Mouse (Mus musculus): ENCODE results near the gene Wdr73. TPM values are rescaled to one million over a fixed set of nuclear protein-coding genes. Genes with fewer than 3 reads are reported as not detected.

Gene Wdr73
- polyA plus RNA-seq, 2 experiments, result 22.6 to 23.1 TPM

GRCm38 (mm10) chr7:80894196-80894595 is 6.9 kb downstream of the Wdr73 start:
- no peak for TF ChIP-seq POLR2A (IDR thresholded peaks at IDR 0.05; ENCODE audit: borderline replicate concordance, extremely low read depth, insufficient read depth, insufficient read length)

DNA sequence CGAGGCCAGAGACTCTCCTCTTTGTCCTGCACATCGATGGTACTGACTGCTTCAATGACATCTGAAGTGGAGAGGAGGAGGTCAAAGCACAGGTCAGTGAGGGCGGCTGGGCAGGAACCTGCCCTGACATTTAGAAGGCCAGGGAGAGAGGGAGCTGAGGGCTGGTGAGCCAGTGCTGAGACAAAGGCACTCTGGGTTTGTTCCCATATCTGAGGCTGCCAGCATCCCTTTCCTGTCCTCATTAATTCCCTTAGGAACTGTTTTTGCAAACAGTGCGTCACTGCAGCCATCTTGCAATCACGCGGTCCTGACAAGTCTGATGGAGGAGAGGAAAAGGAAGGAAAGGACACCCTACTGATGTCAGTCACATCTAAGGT is 7.3 kb downstream of the Wdr73 start:
- H3K9ac ChIP-seq (ENCODE audit: low read depth, low read length, severe bottlenecking), result no peak overlapping the region
- H3K9me3 ChIP-seq (ENCODE audit: control insufficient read depth, low read length), result no peaks in the 10 kb centered on the region
- H3K4me1 ChIP-seq (ENCODE audit: control insufficient read depth, insufficient read depth, low read length), result peaks cover 10% of the 10 kb centered on the region
- DNase-seq (ENCODE audit: low spot score) (no peak), ATAC-seq (ENCODE audit: low FRiP score, low read depth) (no peak)
- no peak for TF ChIP-seq POLR2A (IDR thresholded peaks at IDR 0.05; ENCODE audit: borderline replicate concordance, extremely low read depth, insufficient read depth, insufficient read length)
- 84% methylated on average over 6 of the region's 6 CpGs for WGBS
- no peak overlapping the region for H3K4me3 ChIP-seq (replicated peaks; ENCODE audit: low read length)
- no peak overlapping the region for H3K4me2 ChIP-seq (replicated peaks; ENCODE audit: low read depth, low read length, severe bottlenecking)
- no peak overlapping the region for H3K27ac ChIP-seq (replicated peaks; ENCODE audit: low read depth, low read length)
- peaks cover 67% of the 10 kb centered on the region for H3K36me3 ChIP-seq (ENCODE audit: control insufficient read depth, insufficient read depth, low read length)
- no peaks in the 10 kb centered on the region for H3K27me3 ChIP-seq (ENCODE audit: control insufficient read depth, insufficient read depth, low read length)

More at GRCm38 (mm10) chr7:80894196-80894595, 6.9 kb downstream of the Wdr73 start:
- Histone ChIP-seq H3K4me2 (replicated peaks; ENCODE audit: low read depth, low read length, severe bottlenecking) (no peak overlapping the region), H3K27me3 (ENCODE audit: control insufficient read depth, insufficient read depth, low read length) (no peaks in the 10 kb centered on the region), H3K27ac (replicated peaks; ENCODE audit: low read depth, low read length) (no peak overlapping the region), H3K4me1 (ENCODE audit: control insufficient read depth, insufficient read depth, low read length) (peaks cover 6% of the 10 kb centered on the region), H3K4me3 (replicated peaks; ENCODE audit: low read length) (no peak overlapping the region), H3K9me3 (ENCODE audit: control insufficient read depth, low read length) (no peaks in the 10 kb centered on the region), H3K9ac (ENCODE audit: low read depth, low read length, severe bottlenecking) (no peak overlapping the region), H3K36me3 (ENCODE audit: control insufficient read depth, insufficient read depth, low read length) (peaks cover 67% of the 10 kb centered on the region)
- 84% methylated on average over 7 of the region's 7 CpGs for WGBS
- DNase-seq (ENCODE audit: low spot score) (no peak), ATAC-seq (ENCODE audit: low FRiP score, low read depth) (no peak)

DNA sequence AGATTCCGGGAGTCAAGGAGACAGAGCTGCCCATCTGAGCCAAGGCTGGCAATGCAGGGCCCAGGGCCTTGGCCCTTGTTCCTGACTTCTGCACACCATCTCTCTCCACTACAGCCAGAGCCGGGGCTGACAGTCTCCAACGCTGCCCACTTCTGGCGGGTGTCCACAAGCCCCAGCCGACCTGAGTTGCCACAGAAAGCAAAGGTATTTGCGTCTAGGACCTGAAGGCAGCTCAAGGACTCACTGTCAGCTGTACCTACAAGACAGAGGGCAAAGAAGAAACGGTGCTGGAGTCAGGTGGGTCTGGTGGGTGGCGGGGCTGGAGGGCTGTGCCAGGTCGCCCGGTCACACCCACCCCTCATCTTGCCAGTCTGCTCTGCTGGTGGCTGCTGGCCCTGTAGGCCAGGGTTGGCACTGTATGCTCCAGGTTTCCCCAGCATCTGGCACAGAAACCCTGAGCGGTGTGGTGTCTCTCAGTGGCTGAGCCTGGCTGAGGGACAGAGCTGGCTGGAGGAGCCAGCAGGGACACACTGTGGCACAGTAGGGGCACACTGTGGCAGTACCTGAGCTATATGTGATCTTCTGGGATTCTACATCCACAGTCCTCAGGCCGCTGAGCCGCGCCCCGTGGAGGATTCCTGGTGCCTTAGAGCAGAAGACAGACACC is 7.8 kb downstream of the Wdr73 start:
- no peak overlapping the region for H3K4me3 ChIP-seq (replicated peaks; ENCODE audit: low read length)
- H3K4me1 ChIP-seq (ENCODE audit: control insufficient read depth, insufficient read depth, low read length), result peaks cover 12% of the 10 kb centered on the region
- peaks cover 67% of the 10 kb centered on the region for H3K36me3 ChIP-seq (ENCODE audit: control insufficient read depth, insufficient read depth, low read length)
- WGBS, result 94% methylated on average over 15 of the region's 15 CpGs
- H3K4me2 ChIP-seq (replicated peaks; ENCODE audit: low read depth, low read length, severe bottlenecking), result no peak overlapping the region
- no peak for TF ChIP-seq POLR2A (IDR thresholded peaks at IDR 0.05; ENCODE audit: borderline replicate concordance, extremely low read depth, insufficient read depth, insufficient read length)
- DNase-seq (ENCODE audit: low spot score) (no peak), ATAC-seq (ENCODE audit: low FRiP score, low read depth) (no peak)
- H3K9ac ChIP-seq (ENCODE audit: low read depth, low read length, severe bottlenecking), result no peak overlapping the region
- no peaks in the 10 kb centered on the region for H3K9me3 ChIP-seq (ENCODE audit: control insufficient read depth, low read length)
- H3K27ac ChIP-seq (replicated peaks; ENCODE audit: low read depth, low read length), result no peak overlapping the region
- no peaks in the 10 kb centered on the region for H3K27me3 ChIP-seq (ENCODE audit: control insufficient read depth, insufficient read depth, low read length)

DNA sequence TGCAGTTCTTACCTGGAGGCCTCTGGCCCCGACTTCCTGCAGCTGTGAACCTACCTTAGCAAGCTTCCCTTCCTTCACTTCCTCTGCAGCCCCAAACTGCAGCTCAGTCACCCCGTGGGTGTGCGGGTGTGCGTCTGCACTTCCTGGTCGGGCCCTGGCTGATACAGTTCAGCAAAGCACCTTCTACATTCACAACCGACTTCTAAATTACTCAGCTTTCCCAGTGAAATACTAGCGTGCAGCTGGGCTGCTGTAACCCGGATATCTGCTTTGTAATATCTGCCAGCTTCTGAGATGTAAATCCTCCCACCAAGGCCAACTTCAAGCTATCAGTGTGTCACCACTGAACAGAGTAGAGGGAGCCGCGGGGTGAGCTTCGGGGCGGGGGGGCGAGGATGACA is 11.2 kb downstream of the Wdr73 start:
- Histone ChIP-seq H3K9me3 (ENCODE audit: control insufficient read depth, low read length) (no peaks in the 10 kb centered on the region), H3K4me2 (replicated peaks; ENCODE audit: low read depth, low read length, severe bottlenecking) (no peak overlapping the region), H3K9ac (ENCODE audit: low read depth, low read length, severe bottlenecking) (peak overlapping the region; percentile 29; the same call in 1 of the 2 replicates), H3K4me3 (replicated peaks; ENCODE audit: low read length) (no peak overlapping the region), H3K4me1 (ENCODE audit: control insufficient read depth, insufficient read depth, low read length) (peaks cover 12% of the 10 kb centered on the region), H3K27me3 (ENCODE audit: control insufficient read depth, insufficient read depth, low read length) (no peaks in the 10 kb centered on the region), H3K36me3 (ENCODE audit: control insufficient read depth, insufficient read depth, low read length) (peaks cover 42% of the 10 kb centered on the region), H3K27ac (replicated peaks; ENCODE audit: low read depth, low read length) (peak overlapping the region; percentile 75)
- 77% methylated on average over 13 of the region's 13 CpGs for WGBS
- DNase-seq (ENCODE audit: low spot score), result no peak
- no peak for ATAC-seq (ENCODE audit: low FRiP score, low read depth)
- TF ChIP-seq POLR2A (IDR thresholded peaks at IDR 0.05; ENCODE audit: borderline replicate concordance, extremely low read depth, insufficient read depth, insufficient read length), result no peak

DNA sequence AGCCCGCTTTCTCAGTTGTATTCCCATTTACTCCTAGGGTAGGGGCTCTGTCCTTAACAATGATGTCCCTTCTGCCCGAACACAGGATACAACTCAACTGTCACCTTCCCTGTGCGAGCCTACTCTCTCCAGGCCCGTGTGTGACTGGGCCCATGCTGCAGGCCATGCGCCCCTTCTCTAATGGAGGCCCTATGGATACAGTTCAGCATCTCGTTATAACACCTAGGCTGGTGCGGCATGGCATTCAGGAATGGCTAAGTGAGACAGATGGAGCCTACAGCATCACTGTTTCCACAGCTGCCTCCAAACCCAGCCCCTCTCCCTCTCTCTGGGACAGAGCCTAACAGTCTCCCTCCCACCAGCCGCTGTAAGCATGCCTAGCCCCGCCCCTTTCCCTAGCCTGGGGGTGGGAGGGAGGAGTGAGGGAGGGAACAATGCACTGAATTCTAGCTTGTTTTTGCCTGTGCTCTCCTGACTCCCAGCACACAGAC is 12.0 kb downstream of the Wdr73 start:
- Histone ChIP-seq H3K9me3 (ENCODE audit: control insufficient read depth, low read length) (no peaks in the 10 kb centered on the region), H3K27me3 (ENCODE audit: control insufficient read depth, insufficient read depth, low read length) (no peaks in the 10 kb centered on the region), H3K4me2 (replicated peaks; ENCODE audit: low read depth, low read length, severe bottlenecking) (no peak overlapping the region), H3K27ac (replicated peaks; ENCODE audit: low read depth, low read length) (peak overlapping the region; percentile 87), H3K4me1 (ENCODE audit: control insufficient read depth, insufficient read depth, low read length) (peaks cover 12% of the 10 kb centered on the region), H3K36me3 (ENCODE audit: control insufficient read depth, insufficient read depth, low read length) (peaks cover 38% of the 10 kb centered on the region), H3K4me3 (replicated peaks; ENCODE audit: low read length) (no peak overlapping the region), H3K9ac (ENCODE audit: low read depth, low read length, severe bottlenecking) (0 out of 2 replicates have a peak overlapping the region, but pooled peaks have one; percentile 29)
- 36% methylated on average over 9 of the region's 9 CpGs for WGBS
- no peak for TF ChIP-seq POLR2A (IDR thresholded peaks at IDR 0.05; ENCODE audit: borderline replicate concordance, extremely low read depth, insufficient read depth, insufficient read length)
- ATAC-seq (ENCODE audit: low FRiP score, low read depth), result peak; percentile 91
- peak; percentile 90 for DNase-seq (ENCODE audit: low spot score)

All from limb, embryonic 14.5 days (tissue).